Mouse (Mus musculus) neural tube, embryonic 14.5 days (tissue): Measurements from ENCODE around the gene Ncoa7. TPM values are rescaled to one million over a fixed set of nuclear protein-coding genes. Genes with fewer than 3 reads are reported as not detected.
A peak's percentile ranks its signal among the peaks of the same experiment; 100 is the strongest.

Experiments used
- ATAC-seq: fragments of 200-750 bp; cut with Nextera tagmentation; 2 replicates; pipeline ENCODE4 v1.8.0; 2017; ENCODE audit warnings: low read depth, mild to moderate bottlenecking, moderate TSS enrichment, moderate library complexity
- H3K27ac ChIP-seq: fragments of 300-500 bp; sonication (generic); 2 replicates; pipeline ENCODE4 v1.5.1; 2014; ENCODE audit warnings: low read depth, mild to moderate bottlenecking, control low read depth, low read length, moderate library complexity, mixed read lengths
- H3K27me3 ChIP-seq: fragments of 300-500 bp; sonication (generic); 2 replicates; pipeline ENCODE4 v1.6.1; 2014; ENCODE audit warnings: low read length; ENCODE audit not compliant: control insufficient read depth, insufficient read depth
- H3K36me3 ChIP-seq: fragments of 300-500 bp; sonication (generic); 2 replicates; pipeline ENCODE4 v1.6.1; 2014; ENCODE audit warnings: low read length, mixed read lengths; ENCODE audit not compliant: control insufficient read depth, insufficient read depth
- H3K4me1 ChIP-seq: fragments of 300-500 bp; sonication (generic); 2 replicates; pipeline ENCODE4 v1.6.1; 2014; ENCODE audit warnings: low read length; ENCODE audit not compliant: control insufficient read depth, insufficient read depth
- H3K4me2 ChIP-seq: fragments of 300-500 bp; sonication (generic); 2 replicates; pipeline ENCODE4 v1.6.1; 2014; ENCODE audit warnings: mild to moderate bottlenecking, low read depth, low read length, control low read depth
- H3K4me3 ChIP-seq: fragments of 300-500 bp; sonication (generic); 2 replicates; pipeline ENCODE4 v1.5.1; 2014; ENCODE audit warnings: low read depth, low read length, control low read depth, mixed read lengths
- H3K9ac ChIP-seq: fragments of 300-500 bp; sonication (generic); replicated peaks from 2 replicates; pipeline ENCODE4 v1.6.1; 2014; ENCODE audit warnings: low read depth, mild to moderate bottlenecking, control low read depth, low read length, mixed read lengths
- H3K9me3 ChIP-seq: fragments of 300-500 bp; sonication (generic); 2 replicates; pipeline ENCODE4 v1.6.1; 2016; ENCODE audit warnings: low read length; ENCODE audit not compliant: control insufficient read depth
- WGBS: fragments of 180-500 bp; shearing (Covaris S2); extraction: QIAGEN DNeasy Blood & Tissue Kit; methylation state at CpG from one replicate; pipeline ENCODE4 v1.1.7; 2014; 5-methylcytosine and 5-hydroxymethylcytosine counted together
- polyA plus RNA-seq: library from polyadenylated mRNA; unstranded; fragments of >200 nt; fragmentation: Nextera tagmentation; extraction: Ambion mirVana; gene quantifications from 2 replicates; pipeline ENCODE4 v1.2.1, GENCODE M21; 2014

Ncoa7 gene
- polyA plus RNA-seq, 1 experiment from 2014 or later: 25.8 TPM

DNA sequence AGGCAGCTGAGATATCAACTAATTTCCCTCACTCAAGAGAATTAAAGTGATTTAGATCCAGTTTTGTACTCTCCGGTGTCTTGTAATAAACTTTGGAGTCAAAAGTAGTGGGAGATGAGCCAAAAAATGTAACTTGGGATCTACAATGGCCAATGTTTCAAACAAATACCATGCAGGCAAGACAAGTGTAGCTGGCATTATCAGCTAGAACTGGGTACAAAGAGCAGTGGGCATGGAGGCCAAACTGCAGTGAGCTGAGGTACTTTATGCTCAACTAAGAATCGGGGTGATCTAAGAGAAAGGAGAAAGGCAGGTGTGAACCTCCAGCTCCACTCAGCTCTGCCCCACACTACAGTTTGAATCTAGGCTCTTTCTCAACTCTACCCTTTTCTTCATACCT lies 28.7 kb downstream of the Ncoa7 start:
- no peak overlapping the region for H3K9ac ChIP-seq
- 74% methylated on average over 2 of the region's 2 CpGs for whole genome bisulfite sequencing
- no peaks in the 10 kb centered on the region for H3K9me3 ChIP-seq
- no peaks in the 10 kb centered on the region for H3K36me3 ChIP-seq
- no peak overlapping the region for H3K4me3 ChIP-seq
- H3K4me1 ChIP-seq: 0 out of 2 replicates have a peak, but pooled peaks cover 2% of the 10 kb centered on the region
- H3K27me3 ChIP-seq: no peaks in the 10 kb centered on the region
- no peak for ATAC-seq
- H3K27ac ChIP-seq: no peak overlapping the region
- H3K4me2 ChIP-seq: no peak overlapping the region

DNA sequence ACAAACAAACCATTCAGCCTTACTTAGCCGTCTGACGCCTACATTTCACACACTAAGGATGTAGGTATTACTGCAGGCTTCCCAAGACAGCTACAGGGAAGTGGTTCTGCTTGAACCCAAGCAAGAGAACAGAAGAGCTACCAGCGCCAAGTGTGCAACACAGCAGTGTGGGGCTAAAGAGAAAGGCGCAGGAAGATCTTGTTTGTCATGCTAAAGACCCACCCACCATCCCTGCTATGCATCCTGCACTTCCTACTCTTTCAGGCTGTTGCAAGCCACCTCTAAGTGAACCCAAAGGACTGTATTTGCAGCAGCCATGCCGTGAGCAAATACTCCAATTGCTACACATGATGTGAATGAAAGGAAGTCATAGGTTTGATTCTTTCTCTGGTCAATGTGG lies 29.9 kb downstream of the Ncoa7 start:
- no peak overlapping the region for H3K4me3 ChIP-seq
- no peaks in the 10 kb centered on the region for H3K36me3 ChIP-seq
- no peak for ATAC-seq
- H3K9me3 ChIP-seq: no peaks in the 10 kb centered on the region
- no peak overlapping the region for H3K27ac ChIP-seq
- H3K4me2 ChIP-seq: no peak overlapping the region
- no peaks in the 10 kb centered on the region for H3K27me3 ChIP-seq
- WGBS: 60% methylated on average over 5 of the region's 5 CpGs
- 0 out of 2 replicates have a peak, but pooled peaks cover 2% of the 10 kb centered on the region for H3K4me1 ChIP-seq
- H3K9ac ChIP-seq: no peak overlapping the region

DNA sequence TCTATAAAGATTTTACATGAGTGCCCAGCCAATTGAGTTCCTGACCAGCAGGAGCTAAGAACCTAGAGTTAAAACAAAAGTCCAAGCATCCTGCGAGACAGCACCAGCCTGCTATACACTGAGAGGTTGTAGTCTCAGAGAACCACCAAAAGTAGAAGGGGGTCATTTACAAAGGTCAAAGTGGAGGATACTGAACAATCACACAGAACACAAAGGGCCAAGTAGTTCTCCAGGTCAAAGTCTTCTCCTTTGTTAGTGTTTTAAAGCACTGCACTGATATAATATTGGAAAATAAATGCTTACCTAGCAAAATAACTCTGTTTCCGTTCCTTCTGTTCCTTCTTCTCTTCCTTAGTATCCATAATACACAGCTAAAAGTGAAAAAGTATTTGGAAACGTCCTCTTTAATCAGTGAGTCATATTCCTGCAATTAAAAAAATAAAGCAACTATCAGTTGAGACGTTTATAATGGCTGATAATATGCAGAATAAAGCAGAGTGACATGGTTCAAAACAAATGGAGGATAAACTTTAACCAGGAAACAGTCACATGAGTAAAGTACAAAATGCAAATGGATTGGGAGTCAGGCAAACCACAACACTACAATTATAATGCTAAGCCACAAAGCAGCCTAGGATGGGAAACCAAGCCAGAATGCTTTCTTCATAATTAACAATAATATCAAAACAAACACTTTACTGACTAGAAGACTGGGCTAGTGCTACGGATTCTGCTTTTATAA lies 31.5 kb downstream of the Ncoa7 start:
- 82% methylated on average over 5 of the region's 5 CpGs for whole genome bisulfite sequencing
- no peak overlapping the region for H3K27ac ChIP-seq
- H3K9ac ChIP-seq: no peak overlapping the region
- no peaks in the 10 kb centered on the region for H3K9me3 ChIP-seq
- no peaks in the 10 kb centered on the region for H3K36me3 ChIP-seq
- no peak overlapping the region for H3K4me2 ChIP-seq
- ATAC-seq: no peak
- no peak overlapping the region for H3K4me3 ChIP-seq
- no peaks in the 10 kb centered on the region for H3K27me3 ChIP-seq
- 0 out of 2 replicates have a peak, but pooled peaks cover 2% of the 10 kb centered on the region for H3K4me1 ChIP-seq

DNA sequence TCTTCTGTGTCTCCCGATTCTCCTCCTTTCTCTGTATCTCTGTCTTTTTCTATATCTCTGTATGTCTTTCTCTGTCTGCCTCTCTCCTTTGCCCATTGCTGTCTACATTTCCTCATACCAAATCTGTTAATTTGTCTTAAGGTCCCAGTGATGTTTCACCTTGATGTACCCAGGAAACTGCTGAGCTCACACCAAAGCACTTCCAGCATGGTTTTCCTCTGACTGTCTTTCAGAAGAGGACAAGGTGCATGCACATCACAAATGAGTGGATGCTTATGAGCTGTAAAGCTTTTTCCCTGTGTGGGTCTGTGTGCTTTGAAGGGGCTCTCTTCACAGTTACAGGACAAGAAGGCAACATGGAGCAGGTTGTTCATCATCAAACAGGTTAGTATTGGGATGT lies 34.3 kb downstream of the Ncoa7 start:
- H3K4me2 ChIP-seq: no peak overlapping the region
- no peak overlapping the region for H3K9ac ChIP-seq
- H3K27ac ChIP-seq: no peak overlapping the region
- 93% methylated on average over 1 of the region's 1 CpGs for WGBS
- no peaks in the 10 kb centered on the region for H3K9me3 ChIP-seq
- ATAC-seq: no peak
- no peak overlapping the region for H3K4me3 ChIP-seq
- no peaks in the 10 kb centered on the region for H3K27me3 ChIP-seq
- no peaks in the 10 kb centered on the region for H3K4me1 ChIP-seq
- no peaks in the 10 kb centered on the region for H3K36me3 ChIP-seq

DNA sequence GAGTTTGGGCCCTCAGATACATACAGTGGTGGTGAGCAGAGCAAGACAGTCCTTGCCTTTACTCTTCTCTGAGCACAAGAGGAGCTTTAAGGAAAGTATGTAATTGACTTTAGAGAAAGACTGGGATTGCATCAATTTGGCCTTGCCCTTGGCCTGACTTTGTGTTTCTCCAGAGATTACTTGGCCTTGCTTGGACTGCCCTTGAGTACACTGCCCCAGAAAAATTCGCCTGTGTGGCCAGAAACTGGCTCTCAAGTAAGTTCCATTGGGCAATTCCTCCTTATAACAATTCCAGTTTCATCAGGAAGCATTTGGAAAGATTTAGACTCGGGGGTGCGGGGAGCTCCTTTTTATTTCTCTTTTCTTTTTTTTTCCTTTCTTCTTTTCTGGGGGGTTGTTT lies 34.9 kb downstream of the Ncoa7 start:
- H3K36me3 ChIP-seq: no peaks in the 10 kb centered on the region
- no peak overlapping the region for H3K4me3 ChIP-seq
- no peak overlapping the region for H3K27ac ChIP-seq
- no peaks in the 10 kb centered on the region for H3K27me3 ChIP-seq
- no peak overlapping the region for H3K9ac ChIP-seq
- ATAC-seq: no peak
- no peaks in the 10 kb centered on the region for H3K4me1 ChIP-seq
- WGBS: 86% methylated on average over 3 of the region's 3 CpGs
- no peaks in the 10 kb centered on the region for H3K9me3 ChIP-seq
- no peak overlapping the region for H3K4me2 ChIP-seq

DNA sequence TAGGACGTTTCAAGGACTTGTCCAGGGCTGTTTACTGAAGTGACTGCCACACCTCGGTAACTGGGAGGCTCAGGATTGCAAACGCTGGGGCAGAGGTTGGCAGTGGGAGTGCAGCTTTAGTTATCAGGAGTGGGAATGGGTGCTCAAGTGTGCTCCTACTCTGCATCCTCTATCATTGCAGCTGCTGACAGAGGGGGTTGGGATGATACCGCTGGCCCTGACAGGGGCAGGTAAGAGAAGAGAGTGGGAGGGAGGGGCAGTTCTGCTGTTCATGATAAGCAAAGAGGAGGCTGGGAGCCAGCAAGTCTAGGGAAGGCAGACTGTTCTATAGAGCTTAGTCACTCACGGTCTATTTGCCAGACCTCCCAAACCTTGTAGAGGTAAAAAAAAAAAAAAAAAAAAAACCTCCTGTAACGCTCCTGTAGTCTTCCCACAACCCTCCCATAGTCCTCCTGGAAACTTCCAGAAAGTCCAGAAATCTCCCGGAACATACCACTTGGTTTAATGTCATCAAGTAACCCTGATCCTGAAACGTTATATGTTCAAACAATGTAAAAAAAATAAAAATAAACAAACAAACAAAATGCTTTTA lies 39.9 kb downstream of the Ncoa7 start:
- H3K9me3 ChIP-seq: no peaks in the 10 kb centered on the region
- H3K4me1 ChIP-seq: no peaks in the 10 kb centered on the region
- no peaks in the 10 kb centered on the region for H3K36me3 ChIP-seq
- H3K9ac ChIP-seq: no peak overlapping the region
- H3K27ac ChIP-seq: no peak overlapping the region
- no peaks in the 10 kb centered on the region for H3K27me3 ChIP-seq
- H3K4me3 ChIP-seq: no peak overlapping the region
- no peak for ATAC-seq
- H3K4me2 ChIP-seq: no peak overlapping the region
- WGBS: 87% methylated on average over 8 of the region's 8 CpGs

DNA sequence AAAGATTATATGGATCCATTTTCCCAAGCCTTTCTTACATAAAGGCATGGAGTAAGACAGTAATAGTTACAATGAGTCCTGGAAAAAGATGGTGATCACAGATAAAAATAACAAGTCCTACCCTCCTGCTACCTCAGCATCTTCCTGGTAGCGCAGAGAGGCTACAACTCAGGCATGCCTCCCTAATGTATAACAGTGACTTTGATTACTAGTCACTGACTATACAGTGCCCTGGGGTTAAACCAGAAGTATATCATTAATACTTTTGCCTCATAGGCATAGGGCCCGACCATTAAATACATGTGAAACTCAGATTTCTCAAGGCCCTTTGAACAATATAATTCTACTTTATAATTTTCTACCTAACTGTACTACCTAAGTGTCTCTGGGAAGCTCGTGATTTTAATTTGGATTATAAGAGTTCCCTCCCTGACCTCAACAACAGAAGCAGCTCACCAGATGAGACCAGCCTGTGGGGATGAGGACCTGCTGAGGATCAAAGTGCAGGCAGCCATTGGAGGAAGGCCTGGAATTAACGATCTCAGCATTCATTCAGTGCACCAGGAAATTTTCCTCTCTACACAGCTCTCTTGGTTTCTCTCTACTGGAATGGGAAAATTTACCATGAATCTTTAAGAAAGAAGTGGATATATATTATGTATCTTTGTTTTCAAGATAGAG lies 40.7 kb downstream of the Ncoa7 start:
- Histone ChIP-seq H3K4me1 (no peaks in the 10 kb centered on the region), H3K4me3 (no peak overlapping the region), H3K9ac (no peak overlapping the region), H3K36me3 (no peaks in the 10 kb centered on the region), H3K9me3 (no peaks in the 10 kb centered on the region), H3K27me3 (no peaks in the 10 kb centered on the region), H3K4me2 (no peak overlapping the region), H3K27ac (no peak overlapping the region)
- 79% methylated on average over 4 of the region's 4 CpGs for WGBS
- no peak for ATAC-seq

DNA sequence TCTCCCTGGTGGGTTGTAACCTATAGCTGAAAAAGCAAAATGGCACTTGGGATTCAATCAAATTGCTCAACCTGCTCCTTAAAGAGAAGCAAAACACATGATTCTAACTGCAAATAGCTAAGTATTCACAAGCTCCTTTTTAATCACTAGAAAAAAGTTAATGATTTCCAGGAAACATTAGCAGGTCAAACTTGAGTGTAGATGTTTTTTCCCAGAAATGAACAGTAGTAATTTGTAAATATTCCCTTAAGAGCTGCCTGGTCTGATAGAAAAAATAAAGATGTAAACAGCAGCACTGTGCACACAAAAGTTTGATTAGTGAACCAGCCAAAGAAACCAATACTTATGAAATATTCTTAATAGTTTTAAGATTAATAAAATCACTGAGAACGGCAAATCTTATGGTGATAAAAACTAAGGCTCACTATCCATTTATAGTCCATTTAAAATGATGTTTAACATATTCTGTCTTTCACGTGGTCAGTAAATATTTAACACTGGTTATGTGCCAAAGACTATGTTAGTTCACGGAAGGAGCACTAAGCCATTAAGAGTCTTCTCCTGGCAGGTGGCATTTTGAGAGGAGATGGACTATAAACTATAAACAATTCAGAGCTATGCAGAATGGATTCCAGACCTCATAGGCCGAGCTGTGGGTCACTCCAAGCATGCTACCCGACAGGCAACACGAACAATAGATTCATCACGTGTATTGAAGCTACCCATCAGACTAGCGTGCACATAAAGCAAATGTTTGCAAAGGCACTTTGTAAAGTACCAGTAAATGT lies 43.6 kb downstream of the Ncoa7 start:
- 75% methylated on average over 8 of the region's 8 CpGs for WGBS

More for the DNA sequence above, 43.6 kb downstream of the Ncoa7 start:
- ATAC-seq: peak; percentile 25; the same call in 1 of the 2 replicates
- H3K4me1 ChIP-seq: no peaks in the 10 kb centered on the region
- no peak overlapping the region for H3K4me2 ChIP-seq
- H3K27ac ChIP-seq: no peak overlapping the region
- no peaks in the 10 kb centered on the region for H3K27me3 ChIP-seq
- H3K4me3 ChIP-seq: no peak overlapping the region
- no peaks in the 10 kb centered on the region for H3K9me3 ChIP-seq
- no peak overlapping the region for H3K9ac ChIP-seq
- H3K36me3 ChIP-seq: no peaks in the 10 kb centered on the region
